21 mouse cellular contexts compared by ENCODE assay signal in the genomic region with DNA sequence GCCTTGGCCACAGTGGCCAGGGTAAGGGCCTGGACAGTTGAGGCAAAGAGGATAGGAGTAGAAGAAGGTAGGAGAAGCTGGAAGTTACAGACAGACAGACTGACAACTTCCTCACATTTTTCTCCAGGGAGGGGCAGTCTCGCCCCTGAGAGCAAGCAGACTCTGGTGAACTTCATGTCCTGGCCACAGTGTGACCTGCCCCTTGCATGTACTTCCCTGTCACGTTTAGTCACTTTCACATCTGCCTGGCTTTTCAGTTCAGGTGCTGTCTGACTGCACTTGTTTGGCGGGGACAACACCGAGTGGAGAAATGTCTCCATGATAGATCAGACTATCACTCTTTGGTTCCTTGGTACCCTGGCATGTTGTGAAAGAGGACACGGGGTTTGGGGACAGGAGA. TPM values are rescaled to one million over a fixed set of nuclear protein-coding genes. Genes with fewer than 3 reads are reported as not detected.
DNase-seq lines count a peak whose midpoint lies in the region; ATAC-seq and TF ChIP-seq lines count a peak whose summit lies in the region.
"Had no signal": no experiment of that assay in that cellular context is flagged by ENCODE, and none has a peak within 500 bp of the region (broad histone marks: within the 10 kb centered on the region; RNA-seq: fewer than 3 reads in every experiment).

No protein-coding gene starts in this region.

- DNase-seq in heart, adult 2 months: no peak
- DNase-seq in heart, postnatal 10 days: no peak
- no peak for DNase-seq in liver, embryonic 11.5 days (ENCODE audit: low spot score)
- DNase-seq in right cerebral cortex, adult 2 months (ENCODE audit: low spot score in 2 of 2): no peak
- no peak for DNase-seq in adrenal gland, adult (ENCODE audit: inconsistent age in 2 of 2, low spot score in 1 of 2)
- DNase-seq: adrenal gland, postnatal 25 days; cerebellum, adult 18-20 months; forebrain, postnatal 0 days; gastrocnemius, postnatal 25 days; kidney, adult 18-20 months; kidney, postnatal 4 days had no signal

- H3K36me3 ChIP-seq in heart, adult 2 months (ENCODE audit: control insufficient read depth, insufficient read depth, low read length): no peaks in the 10 kb centered on the region
- H3K36me3 ChIP-seq in liver, embryonic 15.5 days (replicated peaks): no peaks in the 10 kb centered on the region
- H3K36me3 ChIP-seq in liver, embryonic 11.5 days (ENCODE audit: control insufficient read depth, insufficient read depth, low read length): no peaks in the 10 kb centered on the region
- H3K36me3 ChIP-seq: heart, embryonic 13.5 days; midbrain, embryonic 12.5 days had no signal

- no peak for TF ChIP-seq CTCF in heart, adult 2 months (IDR thresholded peaks at IDR 0.05)

- H3K27ac ChIP-seq in heart, adult 2 months: no peak overlapping the region; the same call in 1 of the 2 replicates
- H3K27ac ChIP-seq in liver, embryonic 15.5 days (replicated peaks): no peak overlapping the region
- no peak overlapping the region for H3K27ac ChIP-seq in liver, embryonic 11.5 days (ENCODE audit: low read depth, low read length)
- H3K27ac ChIP-seq in brown adipose tissue, adult 24 weeks (replicated peaks; ENCODE audit: low read depth, low read length): peak overlapping the region; percentile 81
- H3K27ac ChIP-seq: heart, embryonic 13.5 days; midbrain, embryonic 12.5 days had no signal

- 0 out of 2 replicates have a peak, but pooled peaks have one; percentile 18 for ATAC-seq in liver, embryonic 15.5 days (ENCODE audit: insufficient read depth)
- no peak for ATAC-seq in liver, embryonic 11.5 days (replicated peaks; ENCODE audit: low FRiP score)
- ATAC-seq in megakaryocyte progenitor cell, adult 5-6 weeks (replicated peaks; ENCODE audit: poor library complexity): peak; percentile 55
- ATAC-seq: forebrain, postnatal 0 days had no signal

- TF ChIP-seq EP300 in heart, adult 2 months (IDR thresholded peaks at IDR 0.05; ENCODE audit: insufficient read depth, low read depth, low read length): 0 out of 2 replicates have a peak, but pooled peaks have one; percentile 40

- intact Hi-C loops in heart, adult 2 months (cut with DNase I): no loop called here
- intact Hi-C loops in heart, postnatal 10 days (cut with DNase I): no loop called here

- no peak overlapping the region for H3K4me2 ChIP-seq in liver, embryonic 15.5 days
- no peak overlapping the region for H3K4me2 ChIP-seq in liver, embryonic 11.5 days
- H3K4me2 ChIP-seq: heart, embryonic 13.5 days; midbrain, embryonic 12.5 days had no signal

- no peaks in the 10 kb centered on the region for H3K9me3 ChIP-seq in liver, embryonic 15.5 days (replicated peaks)
- H3K9me3 ChIP-seq in liver, embryonic 11.5 days (ENCODE audit: control insufficient read depth, low read length): no peaks in the 10 kb centered on the region
- H3K9me3 ChIP-seq: heart, embryonic 13.5 days; midbrain, embryonic 12.5 days had no signal

- no peak overlapping the region for H3K4me3 ChIP-seq in heart, adult 2 months
- H3K4me3 ChIP-seq in liver, embryonic 15.5 days (replicated peaks): no peak overlapping the region
- H3K4me3 ChIP-seq in liver, embryonic 11.5 days (ENCODE audit: low read depth, low read length): no peak overlapping the region
- no peak overlapping the region for H3K4me3 ChIP-seq in brown adipose tissue, adult 24 weeks (ENCODE audit: insufficient read depth, low read depth, low read length)
- H3K4me3 ChIP-seq: heart, embryonic 13.5 days; midbrain, embryonic 12.5 days had no signal

- H3K4me1 ChIP-seq in heart, adult 2 months (ENCODE audit: control insufficient read depth, insufficient read depth, low read length): no peaks in the 10 kb centered on the region
- H3K4me1 ChIP-seq in liver, embryonic 15.5 days (replicated peaks): peaks cover 10% of the 10 kb centered on the region; the same call in 1 of the 2 replicates
- no peaks in the 10 kb centered on the region; the same call in 1 of the 2 replicates for H3K4me1 ChIP-seq in liver, embryonic 11.5 days (replicated peaks; ENCODE audit: control insufficient read depth, insufficient read depth, low read length)
- peaks cover 2% of the 10 kb centered on the region; the same call in 1 of the 2 replicates for H3K4me1 ChIP-seq in brown adipose tissue, adult 24 weeks (ENCODE audit: control insufficient read depth, insufficient read depth, insufficient read length, low read length)
- H3K4me1 ChIP-seq: midbrain, embryonic 12.5 days had no signal

- WGBS in heart, adult 2 months: 79% methylated on average over 5 of the region's 5 CpGs
- 31% methylated on average over 5 of the region's 5 CpGs for WGBS in liver, embryonic 15.5 days (ENCODE audit: insufficient replicate concordance)
- 46% methylated on average over 5 of the region's 5 CpGs for WGBS in liver, embryonic 11.5 days

- H3K9ac ChIP-seq in heart, adult 2 months (ENCODE audit: low read depth, low read length): no peak overlapping the region
- no peak overlapping the region for H3K9ac ChIP-seq in liver, embryonic 15.5 days
- no peak overlapping the region for H3K9ac ChIP-seq in liver, embryonic 11.5 days (ENCODE audit: low read depth, low read length)
- H3K9ac ChIP-seq: forebrain, postnatal 0 days; heart, embryonic 13.5 days; midbrain, embryonic 12.5 days had no signal

- no peaks in the 10 kb centered on the region for H3K79me2 ChIP-seq in heart, adult 2 months (replicated peaks; ENCODE audit: control insufficient read depth, insufficient read depth, low read length)

- TF ChIP-seq POLR2A in heart, adult 2 months (IDR thresholded peaks at IDR 0.05; ENCODE audit: insufficient read depth, low read depth, low read length): no peak

- no peaks in the 10 kb centered on the region for H3K27me3 ChIP-seq in heart, adult 2 months (ENCODE audit: control insufficient read depth, insufficient read depth, low read length)
- no peaks in the 10 kb centered on the region; the same call in 1 of the 2 replicates for H3K27me3 ChIP-seq in liver, embryonic 15.5 days
- no peaks in the 10 kb centered on the region for H3K27me3 ChIP-seq in liver, embryonic 11.5 days (replicated peaks; ENCODE audit: control insufficient read depth, insufficient read depth, low read length)
- H3K27me3 ChIP-seq: midbrain, embryonic 12.5 days had no signal

RNA-seq across cellular contexts. Expression of a gene that starts 36.9 kb away (rescaled TPM):
- 10 to 100 TPM in 1 of 2 experiments, 1 to 10 TPM in 1; 8.5 to 10.1 TPM for total RNA-seq in heart, adult 2 months (2021)
- polyA plus RNA-seq in heart, adult 2 months (2012; rRNA removed): 11.7 and 14.4 TPM in 2 replicates
- 1 to 10 TPM; 8.0 to 8.7 TPM for total RNA-seq in heart, postnatal 10 days (2021)
- 0.18 and 0.31 TPM in 2 replicates for polyA plus RNA-seq in liver, embryonic 15.5 days (2015; fragmentation: Nextera tagmentation; extraction: Ambion mirVana)
- 0.34 and 0.97 TPM in 2 replicates for polyA plus RNA-seq in liver, embryonic 11.5 days (2014; fragmentation: Nextera tagmentation; extraction: Ambion mirVana)
- 8.4 and 9.7 TPM in 2 replicates for polyA plus RNA-seq in brown adipose tissue, adult 24 weeks (2012; ENCODE audit: insufficient read depth, insufficient read length, missing spikeins)
- 0.07 and 0.10 TPM in 2 replicates for total RNA-seq in megakaryocyte progenitor cell, adult 5-6 weeks (2015)
- 0.10 and 0.12 TPM in 2 replicates for total RNA-seq in megakaryocyte progenitor cell, adult 5-6 weeks (2017)

RNA-seq across cellular contexts. Expression of a gene that starts 47.3 kb away (rescaled TPM):
- 1 to 10 TPM; 3.3 to 3.4 TPM for total RNA-seq in heart, adult 2 months (2021)
- polyA plus RNA-seq in heart, adult 2 months (2012; rRNA removed): 3.5 and 5.1 TPM in 2 replicates
- 1 to 10 TPM; 3.1 to 3.5 TPM for total RNA-seq in heart, postnatal 10 days (2021)
- polyA plus RNA-seq in liver, embryonic 15.5 days (2015; fragmentation: Nextera tagmentation; extraction: Ambion mirVana): 0.41 and 0.44 TPM in 2 replicates
- polyA plus RNA-seq in liver, embryonic 11.5 days (2014; fragmentation: Nextera tagmentation; extraction: Ambion mirVana): 0.53 and 0.78 TPM in 2 replicates
- 4.5 TPM in 2 replicates for polyA plus RNA-seq in brown adipose tissue, adult 24 weeks (2012; ENCODE audit: insufficient read depth, insufficient read length, missing spikeins)
- total RNA-seq in megakaryocyte progenitor cell, adult 5-6 weeks (2015): 0.07 TPM in 1 of 2 replicates, not detected in the other
- not detected in 2 replicates for total RNA-seq in megakaryocyte progenitor cell, adult 5-6 weeks (2017)

RNA-seq across cellular contexts. Expression of a gene that starts 55.9 kb away (rescaled TPM):
- not detected for total RNA-seq in heart, adult 2 months (2021)
- not detected in 2 replicates for polyA plus RNA-seq in heart, adult 2 months (2012; rRNA removed)
- under 1 TPM in 1 of 2 experiments, not detected in 1; 0.31 TPM for total RNA-seq in heart, postnatal 10 days (2021)
- not detected in 2 replicates for polyA plus RNA-seq in liver, embryonic 15.5 days (2015; fragmentation: Nextera tagmentation; extraction: Ambion mirVana)
- not detected in 2 replicates for polyA plus RNA-seq in liver, embryonic 11.5 days (2014; fragmentation: Nextera tagmentation; extraction: Ambion mirVana)
- not detected in 2 replicates for polyA plus RNA-seq in brown adipose tissue, adult 24 weeks (2012; ENCODE audit: insufficient read depth, insufficient read length, missing spikeins)
- not detected in 2 replicates for total RNA-seq in megakaryocyte progenitor cell, adult 5-6 weeks (2015)
- total RNA-seq in megakaryocyte progenitor cell, adult 5-6 weeks (2017): not detected in 2 replicates
- total RNA-seq: adrenal gland, postnatal 25 days; ES-E14; forebrain, postnatal 0 days; gastrocnemius, postnatal 25 days; left cerebral cortex, postnatal 25 days had no signal
- polyA plus RNA-seq: forebrain, postnatal 0 days; heart, embryonic 13.5 days; hindbrain, embryonic 11.5 days; liver, embryonic 16.5 days; midbrain, embryonic 12.5 days; stomach, embryonic 16.5 days had no signal
